Mouse (Mus musculus) retina, adult 2 months (tissue): Measurements from ENCODE around the gene Irgm2.

Experiments used
- DNase-seq: peaks from one replicate; pipeline ENCODE4 v3.0.0-alpha.2; 2012; ENCODE audit warnings: low read depth, low spot score

The Irgm2 gene

DNA sequence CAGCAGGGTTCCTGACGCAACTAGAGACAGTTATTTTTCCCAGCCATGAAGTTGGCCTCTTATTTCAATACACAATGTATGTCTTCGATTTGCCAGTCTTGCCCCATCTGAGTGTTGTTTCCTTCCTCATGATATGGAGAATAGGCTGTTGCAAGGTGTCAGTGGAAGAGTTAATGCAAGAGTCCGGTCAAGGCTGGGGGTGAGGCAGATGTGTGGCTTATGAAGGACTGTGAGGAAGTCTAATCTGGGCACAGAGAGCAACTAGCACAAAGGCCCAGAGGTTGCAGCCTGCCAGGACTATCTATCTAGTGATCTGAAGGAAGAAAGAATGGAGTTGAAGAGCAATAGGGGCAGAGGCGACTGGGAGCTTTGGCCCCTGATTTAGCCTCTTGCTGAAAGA is 60.7 kb downstream of the Irgm2 start:
- DNase-seq, result no peak

- no peak for DNase-seq
Observed at GRCm38 (mm10) chr11:58261826-58262225, 62.4 kb downstream of the Irgm2 start.

DNA sequence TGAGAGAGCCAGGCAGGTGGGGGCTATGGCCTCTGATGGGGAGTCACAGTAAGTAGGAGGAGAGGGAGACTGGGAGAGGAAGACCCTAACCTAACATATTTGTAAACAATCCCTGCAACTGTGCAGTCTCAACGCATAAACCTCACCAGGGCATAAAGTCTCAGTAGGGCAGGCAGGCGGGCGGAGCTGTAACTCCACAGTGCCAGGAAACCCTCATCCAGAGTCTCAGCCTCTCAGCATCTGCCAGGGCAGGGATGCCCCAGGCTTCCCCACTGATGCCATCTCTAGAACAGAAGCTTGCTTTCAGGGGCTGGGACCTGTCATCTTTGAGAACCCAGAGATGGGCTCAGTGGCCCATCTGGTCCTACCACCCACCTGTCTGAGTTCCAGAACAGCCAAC is 62.9 kb downstream of the Irgm2 start:
- no peak for DNase-seq

DNA sequence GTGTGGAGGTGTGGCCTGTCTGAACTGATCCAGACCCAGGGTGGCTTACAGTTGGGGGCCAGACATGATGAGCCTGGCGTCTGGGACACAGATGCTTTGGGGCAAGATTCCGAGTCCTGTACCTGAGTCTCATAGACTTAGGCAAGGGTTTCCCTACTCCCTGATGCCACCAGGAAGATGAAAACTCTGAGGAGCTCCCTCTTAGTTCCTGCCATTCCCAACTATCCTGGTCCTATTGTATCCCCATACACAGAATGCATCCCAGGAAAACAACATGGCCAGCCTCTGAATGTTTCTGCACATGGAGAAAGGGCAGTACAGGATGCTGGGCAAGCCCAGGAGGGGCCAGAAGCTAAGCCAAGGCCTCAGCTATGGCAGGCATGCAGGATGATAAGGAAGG is 64.1 kb downstream of the Irgm2 start:
- no peak for DNase-seq

DNA sequence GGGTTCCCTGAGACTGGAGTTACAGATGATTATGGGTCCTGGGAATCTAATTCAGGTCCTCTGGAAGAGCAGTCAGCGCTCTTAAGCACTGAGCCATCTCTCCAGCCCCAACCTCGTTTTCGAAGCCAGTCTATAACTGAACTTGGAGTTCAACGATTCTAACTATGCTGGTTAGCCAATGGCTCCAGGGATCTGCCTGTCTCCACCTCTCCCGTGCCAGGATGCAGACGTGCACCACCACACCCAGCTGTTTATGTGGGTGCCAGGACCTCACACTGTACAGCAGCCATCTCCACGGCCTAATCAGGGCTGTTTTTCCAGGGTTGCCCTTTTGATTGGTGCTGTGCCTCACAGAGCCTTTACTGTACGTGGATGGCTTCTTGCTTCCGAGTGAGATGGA is 65.1 kb downstream of the Irgm2 start:
- DNase-seq, result no peak

DNA sequence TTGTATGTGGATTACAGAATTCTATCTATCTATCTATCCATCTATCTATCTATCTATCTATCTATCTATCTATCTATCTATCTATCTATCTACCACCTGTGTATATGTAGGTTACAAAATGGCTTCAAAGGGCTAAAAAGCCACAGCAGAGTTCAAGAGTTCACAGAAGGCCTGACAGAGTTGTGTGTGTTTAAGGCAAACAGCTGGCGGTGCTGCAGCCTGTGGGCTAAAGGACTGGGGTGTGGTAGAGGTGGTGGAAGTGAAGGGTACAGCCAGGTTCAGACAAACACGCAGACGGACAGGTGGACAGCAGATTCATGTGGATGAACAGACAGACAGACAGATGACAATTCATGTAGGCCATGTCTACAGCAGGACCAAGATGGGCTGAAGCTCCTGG is 68.9 kb downstream of the Irgm2 start:
- no peak for DNase-seq
